8 mouse cellular contexts compared by ENCODE assay signal in genomic region chr12:88983688-88984330, GRCm38 (mm10).
A peak's percentile ranks its signal among the peaks of the same experiment; 100 is the strongest.
DNase-seq lines count a peak whose midpoint lies in the region; ATAC-seq lines count a peak whose summit lies in the region.

No protein-coding gene starts in this region.

- H3K4me2 ChIP-seq in kidney, embryonic 14.5 days (replicated peaks; ENCODE audit: low read depth, low read length), result no peak overlapping the region
- H3K4me2 ChIP-seq in hindbrain, embryonic 12.5 days (replicated peaks), result no peak overlapping the region
- no peak overlapping the region for H3K4me2 ChIP-seq in midbrain, embryonic 12.5 days (replicated peaks)

- WGBS in kidney, embryonic 14.5 days, result 22% methylated on average over 10 of the region's 10 CpGs
- WGBS in hindbrain, embryonic 12.5 days, result 23% methylated on average over 10 of the region's 10 CpGs
- WGBS in midbrain, embryonic 12.5 days, result 33% methylated on average over 10 of the region's 10 CpGs

- H3K9ac ChIP-seq in kidney, embryonic 14.5 days (ENCODE audit: low read depth, low read length), result no peak overlapping the region
- no peak overlapping the region for H3K9ac ChIP-seq in hindbrain, embryonic 12.5 days
- no peak overlapping the region for H3K9ac ChIP-seq in midbrain, embryonic 12.5 days (replicated peaks)

- peaks cover 13% of the 10 kb centered on the region for H3K4me1 ChIP-seq in kidney, embryonic 14.5 days (ENCODE audit: control insufficient read depth, insufficient read depth, low read length)
- H3K4me1 ChIP-seq in hindbrain, embryonic 12.5 days, result peaks cover 25% of the 10 kb centered on the region
- H3K4me1 ChIP-seq in midbrain, embryonic 12.5 days, result peaks cover 15% of the 10 kb centered on the region

- no peaks in the 10 kb centered on the region for H3K36me3 ChIP-seq in kidney, embryonic 14.5 days (ENCODE audit: control insufficient read depth, insufficient read depth, low read length)
- H3K36me3 ChIP-seq in hindbrain, embryonic 12.5 days, result no peaks in the 10 kb centered on the region
- no peaks in the 10 kb centered on the region for H3K36me3 ChIP-seq in midbrain, embryonic 12.5 days

- H3K27ac ChIP-seq in kidney, embryonic 14.5 days (ENCODE audit: low read depth, low read length), result no peak overlapping the region
- peak overlapping the region; percentile 67 for H3K27ac ChIP-seq in hindbrain, embryonic 12.5 days
- H3K27ac ChIP-seq in midbrain, embryonic 12.5 days (replicated peaks), result peak overlapping the region; percentile 74

- no peaks in the 10 kb centered on the region for H3K9me3 ChIP-seq in kidney, embryonic 14.5 days (ENCODE audit: control insufficient read depth, low read length)
- H3K9me3 ChIP-seq in hindbrain, embryonic 12.5 days (replicated peaks), result no peaks in the 10 kb centered on the region
- H3K9me3 ChIP-seq in midbrain, embryonic 12.5 days, result no peaks in the 10 kb centered on the region

- ATAC-seq in kidney, embryonic 14.5 days (ENCODE audit: low FRiP score, low TSS enrichment), result peak; percentile 84
- peak; percentile 77 for ATAC-seq in hindbrain, embryonic 12.5 days (ENCODE audit: low FRiP score)
- peak; percentile 62 for ATAC-seq in midbrain, embryonic 12.5 days (ENCODE audit: low FRiP score, low read depth)
- no peak; the same call in 1 of the 2 replicates for ATAC-seq in megakaryocyte-erythroid progenitor cell, adult 5-6 weeks (replicated peaks; ENCODE audit: low FRiP score, low TSS enrichment, poor library complexity, severe bottlenecking)

- H3K4me3 ChIP-seq in kidney, embryonic 14.5 days (ENCODE audit: low read length), result no peak overlapping the region
- no peak overlapping the region for H3K4me3 ChIP-seq in hindbrain, embryonic 12.5 days
- no peak overlapping the region for H3K4me3 ChIP-seq in midbrain, embryonic 12.5 days

- DNase-seq in kidney, adult 18-20 months, result no peak
- peak; percentile 46 for DNase-seq in embryo, embryonic 11 days
- DNase-seq in cerebellum, adult 9-10 months, result no peak
- no peak for DNase-seq in urinary bladder, postnatal 36 days (ENCODE audit: low spot score in 2 of 2)

- H3K27me3 ChIP-seq in kidney, embryonic 14.5 days (ENCODE audit: control insufficient read depth, insufficient read depth, low read length), result no peaks in the 10 kb centered on the region
- no peaks in the 10 kb centered on the region for H3K27me3 ChIP-seq in hindbrain, embryonic 12.5 days
- 0 out of 2 replicates have a peak, but pooled peaks cover 3% of the 10 kb centered on the region for H3K27me3 ChIP-seq in midbrain, embryonic 12.5 days
